Mouse (Mus musculus): ENCODE measurements around the gene Rad51d. TPM values are rescaled to one million over a fixed set of nuclear protein-coding genes. Genes with fewer than 3 reads are reported as not detected.

Gene Rad51d
- polyA plus RNA-seq, 1 experiment from 2014 or later = 19.2 TPM

DNA sequence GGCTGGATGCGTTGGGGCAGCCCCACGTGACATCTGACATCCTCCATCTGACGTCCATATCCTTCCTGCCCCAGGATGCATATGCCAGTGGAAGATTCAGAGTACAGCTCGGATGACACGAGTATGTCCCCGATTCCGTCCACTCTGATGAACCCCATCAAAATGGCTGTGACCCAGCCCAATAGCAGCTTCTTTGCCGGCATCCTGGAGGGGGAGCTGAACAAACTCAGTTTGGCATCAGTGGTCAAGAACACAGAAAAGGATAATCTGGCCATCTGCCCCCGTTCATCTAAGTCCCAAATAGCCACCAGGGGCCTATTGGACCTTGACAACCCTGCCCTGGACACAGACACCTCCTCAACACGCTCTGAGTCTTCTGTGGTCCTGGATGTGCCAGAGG is 7.1 kb upstream of the Rad51d start:
- DNase-seq (ENCODE audit: low spot score) = no peak

DNA sequence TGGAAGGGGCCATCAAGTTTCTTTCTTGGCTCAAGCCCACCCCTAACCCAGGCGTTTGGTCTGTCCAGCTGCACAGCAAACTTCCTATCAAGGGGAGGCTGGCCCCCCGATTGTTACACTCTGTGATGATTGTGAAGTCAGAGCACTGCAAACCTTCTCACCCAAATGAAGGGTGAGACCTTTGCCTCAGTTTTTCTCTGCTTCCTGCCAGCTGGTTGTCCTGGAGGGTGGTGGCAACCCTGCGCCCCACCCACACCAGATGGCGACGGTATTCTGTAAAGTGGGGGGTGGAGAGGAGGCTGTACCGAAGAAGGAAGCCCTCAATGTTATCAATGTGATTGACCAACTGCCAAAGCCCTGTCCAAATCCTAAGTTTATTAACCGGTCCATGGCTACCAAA is 1.5 kb upstream of the Rad51d start, which contains the start of gene Fndc8:
Gene Fndc8, plus strand, starts transcription at position 189 of the 400 bp plus-strand sequence.
- DNase-seq (ENCODE audit: low spot score) = peak; percentile 78

DNA sequence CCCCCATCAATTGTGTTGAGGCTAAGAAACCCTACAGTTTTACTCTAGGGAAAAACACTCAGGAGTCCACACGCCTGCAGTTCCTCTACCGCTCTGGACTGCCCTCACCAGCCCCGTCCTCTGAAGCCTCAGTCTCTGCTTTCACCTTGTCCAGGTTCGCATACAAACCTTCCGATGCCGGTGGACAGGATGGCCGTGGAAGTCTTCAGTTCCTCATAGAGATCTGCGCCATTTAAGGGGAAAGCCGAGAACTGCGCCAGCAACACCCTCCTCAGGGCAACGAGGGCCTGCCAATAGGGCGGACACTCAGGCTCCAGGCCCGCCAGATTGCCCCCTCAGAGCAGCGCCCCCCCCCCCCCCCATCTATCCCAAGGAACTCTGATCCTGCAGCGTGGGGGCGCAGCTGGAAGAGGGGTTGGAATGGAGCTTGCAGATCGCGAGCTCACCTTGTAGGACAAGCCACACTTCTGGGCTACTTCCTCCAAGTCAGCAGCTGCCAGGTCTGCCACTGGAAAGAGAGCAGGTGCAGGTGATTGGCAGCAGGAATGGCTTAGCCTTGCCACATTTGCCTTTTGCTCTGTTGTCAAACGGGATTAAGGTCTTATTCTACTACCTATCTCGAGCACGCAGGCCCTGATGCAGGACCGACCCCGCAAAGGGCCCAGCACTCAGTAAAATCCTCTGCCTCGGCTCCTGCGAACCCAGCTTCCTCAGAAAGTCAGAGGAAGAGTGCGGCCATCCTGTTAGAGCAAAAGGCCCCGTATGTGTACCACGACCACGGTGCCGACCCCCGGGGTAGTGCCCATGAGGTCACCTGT is 681 bp downstream of the Rad51d start:
- peak; percentile 59 for DNase-seq (ENCODE audit: low spot score)

DNA sequence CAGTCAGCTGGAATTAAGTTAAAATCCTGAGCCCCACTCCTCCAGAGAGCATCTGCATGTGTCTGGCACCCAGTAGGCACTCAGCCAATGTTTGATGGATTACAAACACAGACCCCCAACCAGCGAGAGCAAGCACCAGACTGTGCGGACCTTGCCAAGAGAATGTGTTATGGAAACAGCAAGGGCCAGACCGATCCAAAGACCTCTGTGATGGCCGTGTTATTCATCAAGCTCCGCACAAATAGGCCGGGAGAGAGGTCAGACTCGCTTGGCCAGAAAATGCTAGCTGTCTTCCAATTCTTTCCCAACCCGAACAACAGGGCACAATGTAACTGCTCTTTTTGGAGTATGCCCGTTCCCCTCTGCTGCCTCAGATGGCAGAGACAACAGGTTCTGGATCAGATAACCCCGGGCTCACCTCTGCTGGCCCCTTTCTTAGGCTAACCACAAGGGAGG is 1.9 kb downstream of the Rad51d start:
- no peak for DNase-seq (ENCODE audit: low spot score)

DNA sequence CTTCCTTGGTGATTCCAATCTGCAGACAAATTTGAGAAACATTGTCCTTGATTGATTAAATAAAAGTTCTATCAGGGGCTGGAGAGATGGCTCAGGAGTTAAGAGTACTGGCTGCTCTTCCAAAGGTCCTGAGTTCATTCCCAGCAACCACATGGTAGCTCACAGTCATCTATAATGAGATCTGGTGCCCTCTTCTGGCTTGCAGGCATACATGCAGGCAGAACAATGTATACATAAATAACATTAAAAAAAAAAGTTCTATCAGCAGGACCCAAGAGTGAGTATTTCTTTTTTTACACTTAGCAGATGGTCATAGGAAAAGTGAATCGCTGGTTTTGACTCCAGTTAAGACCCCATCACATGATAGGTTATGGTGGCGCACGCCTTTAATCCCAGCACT is 3.9 kb downstream of the Rad51d start:
- DNase-seq (ENCODE audit: low spot score) = peak; percentile 21

DNA sequence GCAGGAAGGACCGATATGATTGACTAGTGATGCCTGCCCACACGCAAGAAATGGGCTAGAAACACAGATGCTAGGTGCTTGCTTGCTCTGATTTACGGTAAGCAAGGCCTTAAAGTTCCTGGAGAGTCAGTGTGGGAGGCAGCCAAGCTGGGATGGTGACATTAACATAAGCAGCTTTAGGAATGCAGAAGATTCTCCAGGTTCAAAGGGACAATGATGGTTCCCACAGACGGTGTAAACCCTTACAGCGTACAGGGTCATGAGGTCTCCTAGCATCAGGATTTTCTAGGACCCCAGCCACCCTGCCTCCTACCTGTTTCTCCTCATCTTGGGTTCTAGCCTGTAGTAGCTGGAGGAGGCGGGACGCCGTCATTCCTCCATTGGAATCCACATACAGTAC is 7.2 kb downstream of the Rad51d start:
- no peak for DNase-seq (ENCODE audit: low spot score)

DNA sequence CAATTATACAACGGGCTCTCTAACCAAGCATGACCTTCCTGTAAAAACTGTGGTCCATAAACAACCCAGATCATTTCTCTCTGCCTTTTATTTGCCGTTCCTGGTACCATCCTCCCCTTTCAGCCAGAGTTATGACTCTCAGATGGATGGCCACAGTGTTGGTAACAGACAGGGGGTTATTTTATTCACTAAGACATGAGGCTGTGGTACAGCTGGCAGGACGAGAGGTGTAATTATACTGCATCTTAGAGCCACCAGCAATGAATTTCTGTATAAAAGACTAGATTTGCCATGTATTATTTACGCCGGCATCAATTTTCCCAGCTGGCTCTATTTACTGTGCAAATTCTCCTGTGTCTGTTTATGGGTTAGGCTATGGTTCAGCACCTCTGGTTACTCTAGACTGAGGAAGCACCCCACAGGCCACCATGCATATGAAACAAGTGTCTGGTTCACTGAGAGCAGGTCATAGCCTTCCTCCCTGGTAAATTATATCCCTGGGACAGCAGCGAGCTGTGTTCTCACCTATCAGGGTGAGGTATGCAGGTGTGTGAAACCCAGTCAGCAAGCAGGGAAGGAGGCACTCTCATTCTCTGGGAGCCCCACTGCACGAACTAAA is 12.6 kb downstream of the Rad51d start:
- no peak for DNase-seq (ENCODE audit: low spot score)

DNA sequence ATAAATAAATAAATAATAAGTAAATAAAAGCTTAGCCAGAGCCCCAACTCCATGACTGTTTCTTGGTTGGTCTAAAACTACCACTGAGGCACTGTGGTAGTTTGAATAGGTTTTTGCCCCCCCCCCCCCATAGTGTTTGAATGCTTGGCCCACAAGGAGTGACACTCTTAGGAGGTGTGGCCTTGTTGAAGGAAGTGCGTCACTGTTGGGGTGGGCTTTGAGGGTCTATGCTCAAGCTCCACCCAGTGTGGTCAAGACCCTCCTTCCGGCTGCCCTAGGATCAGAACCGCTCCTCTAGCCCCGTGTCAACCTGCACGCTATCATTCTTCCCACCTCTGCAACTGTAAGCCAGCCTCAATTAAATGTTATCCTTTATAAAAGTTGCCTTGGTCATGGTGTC is 14.8 kb downstream of the Rad51d start:
- no peak for DNase-seq (ENCODE audit: low spot score)

DNA sequence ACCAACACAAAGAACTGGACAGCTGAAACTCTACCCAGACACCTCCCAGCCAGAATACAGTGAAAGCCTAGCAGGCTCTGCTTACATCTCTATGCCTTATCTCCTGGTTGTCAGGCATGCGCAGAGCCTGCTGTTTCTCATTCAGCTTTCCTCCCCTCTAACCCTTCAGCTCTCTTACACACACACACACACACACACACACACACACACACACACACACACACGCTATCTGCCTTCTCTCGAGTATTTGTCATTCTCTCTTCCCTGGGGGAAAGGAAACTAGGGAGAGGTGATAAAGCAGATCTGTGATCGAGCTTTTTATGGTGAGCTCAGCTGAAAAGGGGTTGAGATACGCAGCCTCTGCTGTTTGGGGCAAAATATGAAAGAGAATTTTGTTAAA is 15.5 kb downstream of the Rad51d start:
- DNase-seq (ENCODE audit: low spot score) = no peak

DNA sequence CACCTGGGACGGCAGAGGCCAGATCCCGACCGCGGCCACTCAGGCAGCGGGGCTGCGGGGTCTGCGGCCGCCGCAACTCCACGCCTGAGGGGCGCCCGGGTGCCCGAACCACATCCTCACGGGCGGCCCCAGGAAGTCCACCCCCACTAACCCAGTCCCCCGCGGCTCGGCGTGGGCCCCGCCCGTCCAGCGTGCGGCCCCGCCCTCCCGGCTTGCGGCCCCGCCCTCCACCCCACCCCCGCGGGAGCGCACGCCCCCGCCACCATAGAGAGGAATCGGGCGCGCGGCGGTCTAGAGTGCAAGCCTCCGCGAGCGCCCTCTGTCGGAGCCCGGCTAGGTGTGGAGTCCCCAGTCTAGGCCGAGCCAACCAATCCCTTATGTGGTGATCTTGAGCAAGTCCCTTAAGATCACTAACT is 19.4 kb downstream of the Rad51d start, which contains the start of gene Rffl:
Gene Rffl, minus strand, starts transcription at position 180 of the 416 bp plus-strand sequence.
- DNase-seq (ENCODE audit: low spot score) = peak; percentile 96

DNA sequence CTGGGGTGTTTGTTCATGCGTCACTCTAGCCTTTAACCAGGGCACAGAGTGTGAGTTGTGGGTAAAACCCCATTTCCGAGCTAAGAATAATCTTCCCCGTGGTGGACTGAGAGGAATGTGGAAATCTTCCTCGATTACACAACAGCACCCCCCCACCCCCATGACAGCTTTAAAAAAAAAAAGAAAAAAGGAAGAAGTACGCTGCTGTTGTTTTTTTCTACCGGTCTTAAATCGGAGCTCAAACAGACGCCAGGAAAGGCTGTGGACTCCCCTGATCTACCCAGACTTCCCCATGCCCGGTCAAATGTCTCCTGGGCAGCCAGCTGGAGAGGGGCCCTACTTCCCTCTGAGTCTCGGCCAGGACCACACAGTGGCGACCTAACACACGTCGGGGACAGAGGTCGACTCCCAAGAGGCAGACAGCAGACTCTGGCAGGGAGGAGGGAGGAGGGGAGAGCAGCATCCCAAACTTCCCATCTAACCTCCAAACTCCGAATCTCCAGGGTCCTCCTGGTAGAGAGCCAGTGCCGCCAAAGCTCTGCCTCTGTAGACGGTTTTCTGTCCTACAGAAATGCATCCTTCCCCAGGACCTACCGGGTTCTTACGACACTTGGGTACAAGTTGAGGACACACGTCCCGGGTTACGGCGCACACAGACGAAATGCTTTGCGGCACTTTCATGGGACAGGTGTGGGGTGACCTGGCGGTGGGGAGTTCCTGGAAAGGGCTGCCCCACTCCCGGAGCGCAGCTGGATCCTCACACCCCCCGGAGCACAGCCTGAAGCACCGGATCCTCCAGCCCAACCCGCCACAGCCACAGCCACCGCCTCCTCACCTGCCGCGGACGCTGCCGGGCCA is 20.0 kb downstream of the Rad51d start:
- DNase-seq (ENCODE audit: low spot score) = peak; percentile 78

DNA sequence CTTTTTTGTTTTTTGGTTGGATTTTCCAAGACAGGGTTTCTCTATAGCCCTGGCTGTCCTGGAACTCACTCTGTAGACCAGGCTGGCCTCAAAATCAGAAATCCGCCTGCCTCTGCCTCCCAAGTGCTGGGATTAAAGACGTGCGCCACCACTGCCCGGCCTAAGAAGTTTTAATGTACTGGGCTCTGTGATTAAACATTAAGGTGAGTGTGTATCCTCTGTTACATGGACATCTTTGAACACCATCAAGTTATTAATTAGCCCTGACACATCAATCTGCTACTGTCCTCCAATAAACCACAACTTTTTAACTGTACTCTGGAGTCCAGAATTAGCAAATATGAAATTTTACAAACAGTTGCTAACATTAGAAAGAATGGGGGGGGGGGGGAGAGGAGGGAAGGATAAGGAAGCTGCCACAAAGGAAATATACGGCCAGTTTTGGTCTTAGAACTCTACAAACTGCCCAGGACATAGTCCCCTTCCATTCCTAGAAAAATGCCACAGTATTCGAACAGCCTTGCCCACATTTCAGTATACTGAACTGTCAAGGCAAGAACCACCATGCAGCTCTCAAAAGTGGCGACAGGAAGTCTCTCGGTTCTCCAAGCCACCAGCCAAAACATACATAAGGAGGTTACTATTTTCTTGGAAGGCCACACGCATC is 20.8 kb downstream of the Rad51d start:
- no peak for DNase-seq (ENCODE audit: low spot score)

DNA sequence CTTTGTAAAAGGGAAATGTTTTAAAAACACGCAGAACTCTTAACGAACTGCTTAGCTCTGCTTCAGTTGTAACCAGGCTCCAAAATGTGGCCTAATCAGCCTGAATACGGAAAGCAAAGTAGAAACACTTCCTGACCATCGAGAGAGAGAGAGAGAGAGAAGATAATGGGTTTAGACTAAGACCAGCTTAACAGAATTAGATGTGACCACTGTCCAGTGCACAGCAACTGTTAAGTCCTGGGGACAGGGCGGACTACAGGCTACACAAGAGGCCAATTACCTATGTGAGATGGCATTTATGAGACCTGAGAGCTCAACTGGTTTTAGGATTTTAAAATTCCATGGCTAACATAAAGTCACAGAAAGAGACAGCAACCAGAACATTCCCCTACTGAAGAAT is 22.5 kb downstream of the Rad51d start:
- DNase-seq (ENCODE audit: low spot score) = no peak

DNA sequence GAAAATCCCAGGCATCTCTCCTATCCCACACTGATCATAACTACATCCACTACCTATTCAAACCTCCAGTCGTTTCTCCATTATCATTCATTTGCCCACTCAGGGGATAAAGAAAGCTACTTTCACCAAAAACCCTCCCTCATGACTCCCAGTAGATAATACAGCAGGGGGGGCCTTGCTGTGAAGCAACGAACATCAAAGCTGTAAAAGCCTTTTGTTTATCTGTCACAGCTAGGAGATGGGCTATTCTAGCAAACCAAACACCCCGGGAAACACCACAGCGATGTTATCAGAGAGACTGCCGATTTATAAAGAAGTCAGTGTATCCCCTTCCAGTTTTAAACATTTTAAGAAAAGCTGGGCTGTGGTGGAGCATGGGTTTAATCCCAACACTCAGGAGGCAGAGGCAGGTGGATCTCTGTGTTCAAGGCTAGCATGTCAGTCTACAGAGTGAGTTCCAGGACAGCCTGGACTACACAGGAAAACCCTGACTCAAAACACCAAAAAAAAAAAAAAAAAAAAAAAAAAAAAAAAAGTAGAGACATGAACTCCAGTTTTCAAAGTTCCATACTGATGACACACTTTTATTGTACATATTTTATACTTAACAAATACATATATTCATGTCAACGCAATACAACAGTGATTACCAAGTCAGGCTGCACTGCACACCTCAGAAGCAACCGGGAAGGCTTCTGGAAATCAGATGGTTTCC is 23.4 kb downstream of the Rad51d start:
- DNase-seq (ENCODE audit: low spot score) = no peak

DNA sequence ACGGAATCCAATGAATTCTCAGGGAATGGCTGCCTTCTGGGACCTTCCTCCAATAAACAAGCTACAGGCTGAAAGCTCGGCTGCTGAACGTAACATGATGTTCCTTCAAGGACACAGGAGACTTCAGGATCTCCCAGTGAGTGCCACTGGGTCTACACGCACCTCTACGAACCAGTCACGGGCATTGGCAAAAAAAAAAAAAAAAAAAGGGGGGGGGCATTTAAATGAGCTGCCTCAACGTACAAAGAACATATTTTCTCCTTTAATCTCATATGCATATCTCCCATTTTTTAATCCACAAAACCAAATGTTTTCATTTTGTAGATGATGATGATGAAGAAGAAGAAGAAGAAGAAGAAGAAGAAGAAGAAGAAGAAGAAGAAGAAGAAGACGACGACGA is 24.5 kb downstream of the Rad51d start:
- no peak for DNase-seq (ENCODE audit: low spot score)

DNA sequence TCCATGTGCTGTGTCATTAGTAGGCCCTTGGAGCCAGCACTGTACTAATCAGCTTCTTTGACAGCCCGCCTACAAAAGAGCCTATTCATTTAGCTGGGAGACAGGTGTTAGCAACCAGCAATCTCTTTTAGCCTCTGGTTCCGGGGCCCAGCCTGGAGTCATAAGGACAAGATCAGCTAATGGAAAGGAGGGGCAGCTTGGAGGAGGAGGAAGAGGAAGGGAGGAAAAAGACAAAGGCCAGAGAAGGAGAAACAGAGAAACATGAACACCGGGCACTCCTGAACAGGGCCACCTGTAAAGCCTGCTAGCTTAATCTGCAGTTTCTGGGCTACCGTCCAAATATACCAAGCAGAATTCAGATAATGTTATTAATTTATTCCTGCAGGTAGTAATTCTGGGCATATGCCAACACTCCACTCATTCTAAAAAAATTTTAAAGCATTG is 26.9 kb downstream of the Rad51d start:
- no peak for DNase-seq (ENCODE audit: low spot score)

DNA sequence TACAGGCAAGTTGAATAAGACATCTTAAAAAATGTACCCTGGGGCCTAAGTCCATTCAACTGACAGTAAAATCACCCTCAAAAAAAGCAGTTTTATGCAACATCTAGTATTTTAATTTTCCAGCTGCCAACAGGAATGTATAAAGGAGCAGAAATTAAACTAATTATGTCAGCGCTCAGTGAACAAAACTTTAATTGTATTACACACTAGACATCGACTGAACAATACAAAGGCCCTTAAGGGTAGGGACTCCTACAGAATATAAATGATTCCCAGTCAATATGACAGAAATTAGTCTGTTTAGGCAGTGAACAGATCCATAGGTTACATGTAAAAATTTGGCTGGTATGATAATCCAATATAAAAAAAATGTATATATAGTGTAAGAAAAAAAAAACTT is 27.4 kb downstream of the Rad51d start:
- DNase-seq (ENCODE audit: low spot score) = no peak

DNA sequence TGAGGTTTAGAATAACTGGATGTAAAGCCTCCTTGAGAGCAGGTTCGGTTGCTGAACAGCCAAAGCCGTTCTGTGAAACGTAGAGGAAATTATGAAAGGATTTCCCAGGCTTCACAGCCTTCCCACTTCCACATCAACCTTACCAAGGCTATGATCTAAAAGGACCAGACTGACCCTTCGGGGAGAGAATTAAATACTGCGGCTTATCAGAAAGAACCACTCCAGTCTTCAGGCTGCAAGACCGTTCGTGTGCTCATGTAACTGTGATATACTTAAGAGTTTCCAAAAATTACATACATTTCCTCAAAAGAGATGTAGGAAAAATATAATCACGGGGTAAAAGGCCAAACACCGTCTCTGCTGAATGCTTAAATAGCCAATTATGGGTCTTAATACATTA is 27.8 kb downstream of the Rad51d start:
- no peak for DNase-seq (ENCODE audit: low spot score)

DNA sequence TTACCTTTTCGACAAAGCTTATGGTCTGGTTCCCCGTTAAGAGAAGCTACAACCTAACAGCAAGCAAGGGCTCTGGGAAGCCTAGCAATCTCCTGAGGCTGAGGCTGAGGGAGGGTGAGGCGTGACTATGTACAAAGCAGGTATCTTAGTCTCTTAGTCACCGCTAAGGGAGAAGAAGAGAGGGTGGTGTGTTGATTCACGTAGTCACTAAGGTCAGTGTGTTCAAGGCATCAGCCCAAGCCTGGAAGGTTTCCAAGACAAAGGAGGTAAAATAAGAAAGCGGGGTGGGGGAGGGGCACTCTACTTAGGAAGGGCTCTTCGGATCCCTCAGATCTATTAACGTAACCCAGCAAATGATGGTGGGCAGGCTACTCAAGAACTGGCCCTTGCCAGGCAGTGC is 28.9 kb downstream of the Rad51d start:
- no peak for DNase-seq (ENCODE audit: low spot score)

DNA sequence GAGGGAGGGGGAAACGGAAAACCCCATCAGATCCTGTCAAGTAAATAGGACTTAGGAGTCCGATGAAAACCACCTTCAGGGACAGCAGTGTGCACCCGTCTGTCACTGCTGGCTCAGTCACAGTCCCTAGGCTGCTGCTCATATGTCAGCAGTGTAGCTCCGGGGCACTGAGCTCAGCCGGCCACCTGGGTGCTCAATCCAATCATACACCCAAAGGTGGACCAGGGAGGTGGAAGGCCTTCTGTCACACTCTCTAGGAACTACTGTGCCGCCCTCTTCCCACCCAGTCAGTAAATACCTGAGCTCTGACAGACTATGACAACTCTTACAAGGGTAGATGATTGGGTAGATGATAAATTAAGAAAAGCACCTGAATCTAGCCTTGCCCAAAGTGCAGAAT is 29.7 kb downstream of the Rad51d start:
- DNase-seq (ENCODE audit: low spot score) = no peak

Data from thymus, postnatal 0 days (tissue).